Mouse (Mus musculus) testis, postnatal 14 days (tissue): ENCODE results near the gene Gm11034.

Experiments used
- DNase-seq: peaks from one replicate; pipeline ENCODE4 v3.0.0; 2021; ENCODE audit warnings: low spot score

Gene Gm11034

GRCm38 (mm10) chr8:72211846-72212245, 1.6 kb downstream of the Gm11034 start:
- DNase-seq, result no peak

- no peak for DNase-seq
Measured at GRCm38 (mm10) chr8:72210710-72211109, 2.7 kb downstream of the Gm11034 start.

- no peak for DNase-seq
Measured at GRCm38 (mm10) chr8:72210222-72210621, 3.2 kb downstream of the Gm11034 start.

- no peak for DNase-seq
Measured at GRCm38 (mm10) chr8:72208582-72208981, 4.9 kb downstream of the Gm11034 start.

DNA sequence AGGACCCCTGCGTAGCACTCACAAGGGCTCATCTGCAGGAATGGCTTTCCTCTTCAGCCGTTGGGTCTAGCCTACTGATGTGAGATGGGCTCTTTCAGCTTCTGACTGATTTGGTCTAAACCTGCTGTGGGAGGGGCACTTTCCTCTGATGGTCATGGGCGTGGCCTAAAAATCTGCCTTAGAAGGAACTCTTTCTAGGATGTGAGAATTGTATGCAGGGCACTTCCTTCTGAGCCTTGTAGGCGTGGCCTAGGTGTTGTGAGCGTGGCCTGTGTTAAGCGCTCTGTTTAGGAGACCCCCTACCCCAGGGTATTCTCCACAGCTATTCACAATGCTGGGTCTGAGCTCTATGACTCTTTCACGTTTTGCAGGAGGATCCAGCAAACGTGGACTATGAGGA, 15.4 kb downstream of the Gm11034 start:
- no peak for DNase-seq

DNA sequence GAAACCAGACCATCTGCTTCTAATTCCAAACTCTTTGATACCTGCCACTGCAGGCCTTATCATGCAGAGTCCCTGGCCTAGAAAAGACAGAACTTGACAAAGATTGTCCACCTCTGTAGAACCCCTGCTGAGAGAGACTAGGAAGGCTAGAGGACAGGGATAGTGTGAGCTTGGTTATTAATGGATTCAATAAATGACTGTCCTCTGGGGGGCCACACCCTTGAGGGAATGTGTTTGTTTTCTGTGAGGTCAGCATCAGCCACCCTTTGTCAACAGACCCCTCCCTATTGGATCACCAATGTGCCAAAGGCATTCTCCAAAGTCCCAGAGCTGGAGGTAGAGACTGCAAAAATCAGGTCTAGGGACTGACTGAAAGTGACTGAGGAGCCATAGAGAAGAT, 21.4 kb downstream of the Gm11034 start:
- DNase-seq, result no peak

GRCm38 (mm10) chr8:72190215-72190539, 23.3 kb downstream of the Gm11034 start:
- DNase-seq, result no peak

- no peak for DNase-seq
Measured at GRCm38 (mm10) chr8:72189417-72190214, 23.8 kb downstream of the Gm11034 start, which contains the start of gene Hsh2d. TSS of gene Hsh2d (plus strand) at chr8:72189638.

GRCm38 (mm10) chr8:72187793-72188331, 25.6 kb downstream of the Gm11034 start:
- DNase-seq, result no peak

- DNase-seq, result no peak
Measured at GRCm38 (mm10) chr8:72183554-72184202, 29.8 kb downstream of the Gm11034 start.

DNA sequence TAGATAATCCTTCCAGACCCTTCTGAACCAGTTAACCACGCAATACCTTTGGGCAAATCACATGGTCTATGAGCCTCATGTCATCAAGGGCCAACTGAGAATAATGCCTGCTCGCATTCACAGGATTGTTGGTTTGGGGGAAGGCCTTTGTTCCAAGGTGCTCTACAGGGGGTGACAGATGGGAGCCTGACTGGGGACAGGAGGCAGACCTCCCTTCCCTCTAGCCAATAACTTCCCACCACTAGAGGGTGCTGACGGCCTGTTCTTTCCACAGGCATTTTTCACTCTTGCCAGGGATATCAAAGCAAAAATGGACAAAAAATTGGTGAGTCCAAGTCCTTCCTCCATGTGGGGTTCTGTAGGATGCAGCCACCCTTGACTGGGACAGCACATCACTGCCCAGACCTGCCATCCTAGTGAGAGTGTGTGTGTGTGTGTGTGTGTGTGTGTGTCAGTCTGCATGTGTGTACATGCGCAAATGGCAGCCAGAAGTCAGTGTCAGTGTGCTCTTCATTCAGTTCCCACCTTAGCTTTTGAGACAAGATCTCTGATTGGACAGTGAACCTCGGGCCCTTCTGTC, 36.0 kb downstream of the Gm11034 start:
- DNase-seq, result no peak

- DNase-seq, result no peak
Measured at GRCm38 (mm10) chr8:72169681-72170249, 43.7 kb downstream of the Gm11034 start.

GRCm38 (mm10) chr8:72169098-72169668, 44.3 kb downstream of the Gm11034 start:
- DNase-seq, result no peak
